Mouse (Mus musculus): ENCODE measurements around the gene Lrig2. TPM values are rescaled to one million over a fixed set of nuclear protein-coding genes. Genes with fewer than 3 reads are reported as not detected.

Lrig2 gene
- polyA plus RNA-seq, 1 experiment from 2014 or later = 16.1 TPM

DNA sequence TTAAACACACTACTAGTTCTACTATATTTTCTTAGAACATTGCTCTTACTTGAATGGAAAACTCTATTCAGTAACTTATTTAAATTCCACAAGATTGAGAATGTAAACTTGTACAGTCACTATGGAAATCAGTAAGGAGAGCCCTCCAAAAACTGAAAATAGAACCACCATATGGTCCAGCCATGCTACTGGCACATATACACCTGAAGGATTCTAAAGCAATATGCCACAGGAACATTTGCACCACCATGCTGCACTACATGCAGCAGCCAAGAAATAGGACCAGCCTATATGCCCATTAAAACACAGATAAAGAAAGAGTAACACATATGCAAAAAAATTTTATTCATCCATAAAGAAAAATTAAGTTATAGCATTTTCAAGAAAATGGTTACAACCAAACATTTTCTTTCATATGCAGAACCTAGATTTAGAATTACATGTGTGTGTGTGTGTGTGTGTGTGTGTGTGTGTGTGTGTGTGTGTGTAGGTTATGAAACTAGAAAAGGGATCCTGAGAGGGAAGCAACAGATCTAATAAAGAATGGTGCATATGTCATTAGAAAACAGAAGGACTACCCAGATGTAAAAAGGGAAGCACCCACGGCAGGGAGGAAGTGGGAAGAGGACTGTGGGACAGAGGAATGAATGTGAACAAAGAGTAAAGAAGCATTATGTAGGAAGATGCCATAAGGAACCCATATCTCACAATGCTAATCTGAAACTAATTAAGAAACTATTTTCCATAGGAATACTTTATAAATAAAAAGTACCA is 30.6 kb downstream of the Lrig2 start:
- Histone ChIP-seq H3K4me2 (ENCODE audit: low read depth, low read length) (no peak overlapping the region), H3K27ac (replicated peaks; ENCODE audit: low read depth, low read length) (no peak overlapping the region), H3K4me3 (ENCODE audit: low read depth, low read length) (no peak overlapping the region), H3K9ac (ENCODE audit: low read depth, low read length) (no peak overlapping the region), H3K27me3 (replicated peaks; ENCODE audit: control insufficient read depth, insufficient read depth, low read length) (no peaks in the 10 kb centered on the region), H3K36me3 (ENCODE audit: control insufficient read depth, insufficient read depth, low read length) (peaks cover 55% of the 10 kb centered on the region), H3K9me3 (ENCODE audit: control insufficient read depth, low read length) (no peaks in the 10 kb centered on the region), H3K4me1 (ENCODE audit: control insufficient read depth, insufficient read depth, low read length) (no peaks in the 10 kb centered on the region)
- no peak for ATAC-seq (ENCODE audit: low read depth)
- DNase-seq (ENCODE audit: low spot score) = no peak
- WGBS = 64% methylated on average over 1 of the region's 1 CpGs

GRCm38 (mm10) chr3:104478056-104478455 is 33.7 kb downstream of the Lrig2 start:
- 97% methylated on average over 1 of the region's 1 CpGs for WGBS
- H3K27ac ChIP-seq (replicated peaks; ENCODE audit: low read depth, low read length) = no peak overlapping the region
- no peaks in the 10 kb centered on the region for H3K4me1 ChIP-seq (ENCODE audit: control insufficient read depth, insufficient read depth, low read length)
- H3K9ac ChIP-seq (ENCODE audit: low read depth, low read length) = no peak overlapping the region
- H3K9me3 ChIP-seq (ENCODE audit: control insufficient read depth, low read length) = no peaks in the 10 kb centered on the region
- no peaks in the 10 kb centered on the region for H3K27me3 ChIP-seq (replicated peaks; ENCODE audit: control insufficient read depth, insufficient read depth, low read length)
- no peak overlapping the region for H3K4me2 ChIP-seq (ENCODE audit: low read depth, low read length)
- no peak overlapping the region for H3K4me3 ChIP-seq (ENCODE audit: low read depth, low read length)
- no peak for DNase-seq (ENCODE audit: low spot score)
- ATAC-seq (ENCODE audit: low read depth) = no peak
- peaks cover 52% of the 10 kb centered on the region for H3K36me3 ChIP-seq (ENCODE audit: control insufficient read depth, insufficient read depth, low read length)

DNA sequence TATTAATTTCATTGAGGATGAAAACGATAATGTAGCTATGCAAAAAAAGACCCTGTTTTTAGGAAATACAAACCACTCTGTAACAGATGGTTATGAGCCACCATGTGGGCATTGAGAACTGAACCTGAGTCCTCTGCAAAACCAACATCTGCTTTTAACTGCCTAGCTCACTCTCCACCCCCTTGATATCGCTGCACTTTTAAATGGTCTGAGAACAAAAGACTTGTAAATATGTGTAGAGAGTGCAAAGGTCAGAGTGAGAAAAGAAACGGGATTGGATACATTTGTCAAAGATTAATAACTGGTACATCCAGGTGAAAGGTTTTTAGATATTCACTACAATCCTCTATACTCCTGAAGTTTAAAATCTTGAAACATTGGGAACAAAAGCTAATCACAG is 42.3 kb downstream of the Lrig2 start:
- H3K4me3 ChIP-seq (ENCODE audit: low read depth, low read length) = no peak overlapping the region
- no peak overlapping the region for H3K27ac ChIP-seq (replicated peaks; ENCODE audit: low read depth, low read length)
- H3K9ac ChIP-seq (ENCODE audit: low read depth, low read length) = no peak overlapping the region
- H3K4me2 ChIP-seq (ENCODE audit: low read depth, low read length) = no peak overlapping the region
- ATAC-seq (ENCODE audit: low read depth) (no peak), DNase-seq (ENCODE audit: low spot score) (no peak)
- no peaks in the 10 kb centered on the region for H3K27me3 ChIP-seq (replicated peaks; ENCODE audit: control insufficient read depth, insufficient read depth, low read length)
- H3K36me3 ChIP-seq (ENCODE audit: control insufficient read depth, insufficient read depth, low read length) = peaks cover 42% of the 10 kb centered on the region
- no peaks in the 10 kb centered on the region for H3K4me1 ChIP-seq (ENCODE audit: control insufficient read depth, insufficient read depth, low read length)
- 73% methylated on average over 3 of the region's 3 CpGs for WGBS
- no peaks in the 10 kb centered on the region for H3K9me3 ChIP-seq (ENCODE audit: control insufficient read depth, low read length)

DNA sequence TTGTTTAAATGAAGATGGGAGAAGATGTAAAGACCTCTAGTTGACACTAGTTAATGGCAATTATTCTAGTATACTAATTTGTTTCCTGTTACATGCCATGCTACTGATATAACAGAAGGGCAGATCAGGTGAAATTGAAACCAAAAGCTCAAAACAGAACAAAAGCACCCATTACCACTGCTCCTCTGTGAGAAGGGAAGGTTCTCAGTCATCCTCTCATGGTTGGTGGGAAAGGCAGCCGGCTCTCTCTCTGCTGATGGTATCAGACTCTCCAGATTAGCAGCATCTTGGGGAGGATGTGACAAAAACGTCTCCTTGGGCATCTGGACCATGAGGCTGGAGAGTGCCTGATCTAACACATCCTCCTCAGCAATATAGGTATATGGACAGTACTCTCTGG is 50.5 kb downstream of the Lrig2 start:
- Histone ChIP-seq H3K9ac (ENCODE audit: low read depth, low read length) (no peak overlapping the region), H3K27me3 (replicated peaks; ENCODE audit: control insufficient read depth, insufficient read depth, low read length) (no peaks in the 10 kb centered on the region), H3K4me2 (ENCODE audit: low read depth, low read length) (no peak overlapping the region), H3K36me3 (ENCODE audit: control insufficient read depth, insufficient read depth, low read length) (peaks cover 98% of the 10 kb centered on the region), H3K9me3 (ENCODE audit: control insufficient read depth, low read length) (no peaks in the 10 kb centered on the region), H3K27ac (replicated peaks; ENCODE audit: low read depth, low read length) (no peak overlapping the region), H3K4me1 (ENCODE audit: control insufficient read depth, insufficient read depth, low read length) (no peaks in the 10 kb centered on the region), H3K4me3 (ENCODE audit: low read depth, low read length) (no peak overlapping the region)
- WGBS = 86% methylated on average over 2 of the region's 2 CpGs
- DNase-seq (ENCODE audit: low spot score) = no peak
- ATAC-seq (ENCODE audit: low read depth) = no peak

GRCm38 (mm10) chr3:104458588-104458987 is 53.1 kb downstream of the Lrig2 start:
- Histone ChIP-seq H3K27me3 (replicated peaks; ENCODE audit: control insufficient read depth, insufficient read depth, low read length) (no peaks in the 10 kb centered on the region), H3K9me3 (ENCODE audit: control insufficient read depth, low read length) (no peaks in the 10 kb centered on the region), H3K36me3 (ENCODE audit: control insufficient read depth, insufficient read depth, low read length) (peaks cover 93% of the 10 kb centered on the region), H3K4me1 (ENCODE audit: control insufficient read depth, insufficient read depth, low read length) (no peaks in the 10 kb centered on the region), H3K4me2 (ENCODE audit: low read depth, low read length) (no peak overlapping the region), H3K9ac (ENCODE audit: low read depth, low read length) (no peak overlapping the region), H3K4me3 (ENCODE audit: low read depth, low read length) (no peak overlapping the region), H3K27ac (replicated peaks; ENCODE audit: low read depth, low read length) (no peak overlapping the region)
- 71% methylated on average over 1 of the region's 1 CpGs for WGBS
- ATAC-seq (ENCODE audit: low read depth) (no peak), DNase-seq (ENCODE audit: low spot score) (no peak)

GRCm38 (mm10) chr3:104455506-104456275 is 56.0 kb downstream of the Lrig2 start:
- no peak overlapping the region for H3K4me2 ChIP-seq (ENCODE audit: low read depth, low read length)
- ATAC-seq (ENCODE audit: low read depth) = no peak
- H3K9me3 ChIP-seq (ENCODE audit: control insufficient read depth, low read length) = no peaks in the 10 kb centered on the region
- peaks cover 66% of the 10 kb centered on the region for H3K36me3 ChIP-seq (ENCODE audit: control insufficient read depth, insufficient read depth, low read length)
- WGBS = 85% methylated on average over 10 of the region's 10 CpGs
- no peak overlapping the region for H3K27ac ChIP-seq (replicated peaks; ENCODE audit: low read depth, low read length)
- H3K4me1 ChIP-seq (ENCODE audit: control insufficient read depth, insufficient read depth, low read length) = no peaks in the 10 kb centered on the region
- no peak for DNase-seq (ENCODE audit: low spot score)
- H3K27me3 ChIP-seq (replicated peaks; ENCODE audit: control insufficient read depth, insufficient read depth, low read length) = no peaks in the 10 kb centered on the region
- H3K9ac ChIP-seq (ENCODE audit: low read depth, low read length) = no peak overlapping the region
- H3K4me3 ChIP-seq (ENCODE audit: low read depth, low read length) = no peak overlapping the region

DNA sequence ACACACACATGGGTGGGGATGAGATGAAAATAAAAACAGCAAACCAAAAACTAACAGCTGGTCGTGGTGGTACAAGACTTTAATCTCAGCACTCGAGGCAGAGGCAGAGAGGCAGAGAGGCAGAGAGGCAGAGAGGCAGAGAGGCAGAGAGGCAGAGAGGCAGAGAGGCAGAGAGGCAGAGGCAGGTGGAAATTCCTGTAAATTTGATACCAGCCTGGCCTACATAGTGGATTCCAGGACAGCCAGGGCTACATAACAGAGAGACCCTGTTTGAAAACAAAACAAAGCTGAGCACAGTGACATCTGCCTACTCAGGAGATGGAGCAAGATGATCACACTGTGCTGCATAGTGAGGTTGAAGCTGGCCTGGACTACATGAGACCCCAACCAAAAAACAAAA is 64.5 kb downstream of the Lrig2 start:
- DNase-seq (ENCODE audit: low spot score) (no peak), ATAC-seq (ENCODE audit: low read depth) (no peak)
- Histone ChIP-seq H3K9me3 (ENCODE audit: control insufficient read depth, low read length) (no peaks in the 10 kb centered on the region), H3K4me1 (ENCODE audit: control insufficient read depth, insufficient read depth, low read length) (no peaks in the 10 kb centered on the region), H3K27ac (replicated peaks; ENCODE audit: low read depth, low read length) (no peak overlapping the region), H3K27me3 (replicated peaks; ENCODE audit: control insufficient read depth, insufficient read depth, low read length) (no peaks in the 10 kb centered on the region), H3K4me3 (ENCODE audit: low read depth, low read length) (no peak overlapping the region), H3K36me3 (ENCODE audit: control insufficient read depth, insufficient read depth, low read length) (no peaks in the 10 kb centered on the region), H3K4me2 (ENCODE audit: low read depth, low read length) (no peak overlapping the region), H3K9ac (ENCODE audit: low read depth, low read length) (no peak overlapping the region)
- WGBS = 54% methylated on average over 2 of the region's 2 CpGs

- ATAC-seq (ENCODE audit: low read depth) = no peak
- Histone ChIP-seq H3K4me2 (ENCODE audit: low read depth, low read length) (no peak overlapping the region), H3K27me3 (replicated peaks; ENCODE audit: control insufficient read depth, insufficient read depth, low read length) (no peaks in the 10 kb centered on the region), H3K36me3 (ENCODE audit: control insufficient read depth, insufficient read depth, low read length) (no peaks in the 10 kb centered on the region), H3K9ac (ENCODE audit: low read depth, low read length) (no peak overlapping the region), H3K9me3 (ENCODE audit: control insufficient read depth, low read length) (no peaks in the 10 kb centered on the region), H3K4me1 (ENCODE audit: control insufficient read depth, insufficient read depth, low read length) (peaks cover 3% of the 10 kb centered on the region), H3K4me3 (ENCODE audit: low read depth, low read length) (no peak overlapping the region), H3K27ac (replicated peaks; ENCODE audit: low read depth, low read length) (no peak overlapping the region)
- DNase-seq (ENCODE audit: low spot score) = no peak
- WGBS = 76% methylated on average over 6 of the region's 6 CpGs
These were observed 65.0 kb downstream of the Lrig2 start for GRCm38 (mm10) chr3:104446689-104447088.
